Mouse (Mus musculus) naive thymus-derived CD4-positive, alpha-beta T cell, adult 2 months (primary cell): ENCODE data around the gene Gpr165.

ENCODE experiments used
- DNase-seq: peaks from one replicate; pipeline ENCODE4 v3.0.0-alpha.2; 2011; ENCODE audit warnings: low read depth

The Gpr165 gene

DNA sequence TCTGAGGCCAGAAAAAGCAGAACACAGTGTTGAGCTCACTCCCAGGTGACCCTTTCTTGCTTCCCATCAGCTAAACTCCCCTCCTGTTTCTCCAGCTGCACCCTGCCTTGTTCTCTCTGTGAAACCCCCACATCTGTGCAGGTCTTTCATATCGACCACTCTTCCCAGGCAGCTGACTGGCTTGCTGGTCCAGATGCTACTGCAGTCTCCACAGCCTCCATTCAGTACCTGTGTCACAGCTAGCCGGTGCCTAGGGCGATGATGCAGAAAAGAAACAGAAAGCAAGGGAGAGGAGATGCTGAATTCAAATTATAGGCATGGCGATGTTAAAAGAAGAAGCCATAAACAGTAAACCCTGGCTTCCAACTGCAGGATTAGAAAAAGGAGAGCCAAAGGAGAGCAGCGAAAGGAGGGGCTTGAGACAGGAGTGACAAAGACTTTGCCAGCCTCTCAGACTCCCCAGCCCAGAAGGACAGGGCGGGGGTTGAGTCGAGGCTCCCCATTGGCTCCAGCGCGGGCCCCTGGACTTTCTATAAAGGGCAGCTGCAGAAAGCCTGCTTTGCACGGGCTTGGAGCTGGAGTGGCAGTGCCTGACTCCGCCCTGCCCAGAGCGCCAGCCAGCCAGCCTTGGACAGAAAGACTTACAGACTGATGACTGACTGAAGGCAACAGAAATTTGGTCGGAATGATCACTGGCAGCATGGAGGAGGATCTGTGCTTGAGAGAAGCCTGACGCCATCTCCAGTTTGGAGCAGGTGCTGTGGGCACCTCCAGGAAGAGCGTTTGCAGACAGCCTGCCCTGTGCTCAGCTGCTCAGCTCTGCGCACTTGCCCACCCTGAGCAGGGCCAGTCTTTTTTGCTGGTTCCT is at the start of gene Gpr165:
Gene Gpr165, plus strand, starts transcription at position 535 of the 868 bp plus-strand sequence.
- no peak for DNase-seq

GRCm38 (mm10) chrX:96674871-96675270 is 38.4 kb upstream of the Gpr165 start:
- DNase-seq = no peak
